Mouse (Mus musculus): ENCODE data around the gene Sh3d21. TPM values are rescaled to one million over a fixed set of nuclear protein-coding genes. Genes with fewer than 3 reads are reported as not detected.
A peak's percentile ranks its signal among the peaks of the same experiment; 100 is the strongest.

Sh3d21 gene
- total RNA-seq, 2 experiments from 2014 or later = 1.2 to 1.8 TPM

DNA sequence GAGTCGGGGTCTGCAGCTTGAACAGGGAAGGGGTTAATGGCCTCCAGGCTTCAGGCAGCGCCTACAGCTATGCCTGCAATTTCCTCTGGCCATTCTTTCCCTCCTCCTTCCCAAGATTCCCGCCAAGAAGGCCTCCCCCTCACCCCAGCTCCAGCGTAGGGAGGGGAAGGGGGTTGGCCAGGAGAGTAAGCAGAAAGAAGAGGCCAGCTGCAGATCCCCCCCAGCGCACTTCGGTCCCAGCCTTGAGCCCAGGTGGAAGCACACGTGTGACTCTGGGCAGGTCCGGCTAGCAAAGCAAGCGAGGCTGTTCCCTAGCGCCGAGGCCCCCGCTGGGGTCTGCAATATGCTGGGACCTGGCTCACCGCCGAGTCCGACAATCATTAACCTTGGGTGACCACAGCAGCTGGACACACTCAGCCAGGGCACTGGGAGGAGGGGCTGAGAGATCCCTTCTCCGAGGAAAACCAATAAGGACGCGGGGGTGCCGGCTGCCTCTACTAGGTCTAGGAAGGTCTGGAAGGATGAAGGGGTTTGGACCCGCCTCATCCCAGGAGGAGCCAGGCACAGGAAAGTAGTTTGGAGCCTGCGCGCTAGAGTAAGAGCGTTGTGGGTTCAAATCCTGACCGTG, 15.6 kb downstream of the Sh3d21 start, which contains the start of gene Eva1b:
Gene Eva1b, plus strand, starts transcription at position 212 of the 628 bp plus-strand sequence.
- DNase-seq (ENCODE audit: low spot score in 2 of 2) = no peak

DNA sequence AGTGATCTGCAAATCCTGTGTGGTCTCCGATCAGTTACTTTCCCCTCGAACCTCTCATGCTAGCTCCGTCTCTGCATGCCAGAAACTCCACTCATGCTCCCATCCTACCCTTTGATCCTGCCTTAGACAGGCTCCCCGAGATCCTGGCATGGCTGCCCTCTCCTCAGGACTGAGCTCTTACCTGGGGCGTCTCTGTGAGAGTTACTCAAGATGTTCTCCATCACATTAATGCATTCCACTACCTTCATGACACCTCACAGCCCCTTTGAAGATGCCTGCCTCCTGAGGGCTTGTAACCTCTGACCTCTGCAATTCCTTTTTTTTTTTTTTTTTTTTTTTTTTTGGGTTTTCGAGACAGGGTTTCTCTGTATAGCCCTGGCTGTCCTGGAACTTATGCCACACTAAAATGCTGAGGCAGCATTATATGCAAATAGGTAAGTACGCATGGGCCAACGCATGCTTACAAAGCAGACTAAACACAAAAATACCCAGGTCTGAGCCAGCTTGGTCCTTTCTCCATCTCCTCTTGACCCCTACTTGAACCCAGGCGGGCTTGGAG, 16.2 kb downstream of the Sh3d21 start:
- DNase-seq (ENCODE audit: low spot score in 2 of 2) = no peak

DNA sequence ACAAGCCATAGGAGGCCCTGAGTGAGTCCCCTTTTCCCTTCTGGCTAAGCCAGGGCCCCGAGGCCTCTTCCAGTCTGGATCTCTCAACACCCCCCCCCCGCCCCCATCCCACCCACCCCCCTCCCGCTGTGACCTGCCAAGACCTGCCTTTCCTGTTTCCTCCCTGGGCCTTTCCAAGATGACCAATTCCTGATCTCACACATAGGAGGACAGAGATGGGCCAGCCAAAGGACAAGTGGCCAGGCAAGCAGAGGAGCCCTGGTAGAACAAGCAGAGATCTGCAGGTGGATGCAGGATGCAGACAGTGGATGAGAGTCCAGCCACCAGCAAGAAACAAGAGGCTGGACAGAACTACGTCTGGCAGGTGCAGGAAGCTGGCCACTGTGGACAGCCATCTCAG, 17.9 kb downstream of the Sh3d21 start:
- no peak for DNase-seq (ENCODE audit: low spot score in 2 of 2)

DNA sequence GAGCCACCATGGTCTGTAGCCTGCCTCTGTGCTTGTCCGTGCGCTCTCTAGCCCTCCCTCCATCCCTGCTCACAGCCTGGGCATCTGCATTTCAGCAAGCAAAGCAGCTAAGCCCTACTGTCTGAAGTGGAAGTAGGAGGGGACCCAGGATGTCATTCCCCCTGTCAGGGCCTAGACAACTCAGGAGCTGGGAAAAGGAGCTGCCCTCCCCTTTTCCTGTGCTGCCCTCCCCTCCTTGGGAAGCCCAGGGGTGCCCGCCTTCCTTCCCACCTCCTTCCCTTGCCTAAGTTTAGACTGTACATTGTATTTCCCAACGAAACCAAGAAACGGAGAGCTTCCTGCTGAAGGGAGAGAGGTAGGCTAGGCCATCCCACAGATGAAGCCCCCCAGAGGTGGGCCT, 22.3 kb downstream of the Sh3d21 start:
- no peak for DNase-seq (ENCODE audit: low spot score in 2 of 2)

DNA sequence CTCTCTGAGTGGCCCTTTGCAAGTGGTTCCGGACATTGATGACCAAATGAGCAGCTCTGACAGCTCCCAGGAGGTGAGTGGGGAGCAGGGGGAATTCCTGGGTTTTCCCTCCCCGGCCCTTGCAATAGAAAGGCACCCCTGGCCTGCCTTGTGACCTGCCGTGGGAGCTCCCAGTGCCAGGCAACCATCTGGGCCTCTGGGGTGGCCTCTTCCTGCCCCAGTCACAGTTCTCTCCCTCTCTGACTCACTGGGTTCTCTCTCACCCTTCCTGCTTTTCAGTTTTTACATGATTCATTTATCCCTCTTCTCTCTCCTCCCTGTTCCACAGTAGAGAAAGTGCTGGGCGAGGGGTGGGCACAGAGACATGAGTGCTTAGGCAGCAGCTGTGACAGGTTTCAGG, 25.5 kb downstream of the Sh3d21 start:
- no peak for DNase-seq (ENCODE audit: low spot score in 2 of 2)

DNA sequence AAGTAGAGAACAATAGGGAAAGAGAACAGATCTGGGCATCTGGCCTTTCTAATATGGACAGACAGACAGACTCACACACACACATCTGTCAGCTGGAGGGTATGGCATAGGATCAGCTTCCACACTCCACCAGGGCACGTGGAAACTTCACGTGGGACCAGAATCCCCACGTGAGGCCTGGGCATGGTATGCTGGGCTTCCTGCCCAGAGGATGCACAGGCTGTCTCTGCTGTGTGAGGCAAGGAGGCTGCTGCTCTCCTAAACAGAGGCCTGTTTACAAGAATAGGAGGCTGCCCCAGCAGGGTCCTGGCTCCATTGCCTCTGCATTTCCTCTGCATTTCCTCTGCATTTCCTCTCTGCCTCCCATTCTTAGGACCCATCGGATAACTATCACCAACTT, 28.7 kb downstream of the Sh3d21 start:
- DNase-seq (ENCODE audit: low spot score in 2 of 2) = no peak

DNA sequence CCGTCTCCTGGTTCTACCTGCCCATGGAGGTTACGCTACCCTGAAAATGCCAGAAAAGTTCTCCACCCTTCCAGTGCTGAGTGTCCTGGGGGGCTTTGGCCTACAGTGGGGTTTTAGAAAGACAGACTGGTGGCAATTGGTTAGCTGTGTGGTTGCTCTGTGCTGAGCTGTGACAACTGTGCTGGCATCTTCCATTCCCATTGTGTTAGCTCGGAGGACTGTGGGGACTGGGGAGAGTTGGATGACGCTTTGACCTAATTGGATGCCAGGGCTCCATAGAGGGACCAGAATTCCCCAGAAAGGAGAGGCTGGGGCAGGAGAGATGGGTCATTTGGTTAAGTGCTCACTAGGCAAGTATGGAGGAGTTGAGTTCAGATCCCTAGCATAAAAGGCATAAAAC, 29.1 kb downstream of the Sh3d21 start:
- DNase-seq (ENCODE audit: low spot score in 2 of 2) = no peak

DNA sequence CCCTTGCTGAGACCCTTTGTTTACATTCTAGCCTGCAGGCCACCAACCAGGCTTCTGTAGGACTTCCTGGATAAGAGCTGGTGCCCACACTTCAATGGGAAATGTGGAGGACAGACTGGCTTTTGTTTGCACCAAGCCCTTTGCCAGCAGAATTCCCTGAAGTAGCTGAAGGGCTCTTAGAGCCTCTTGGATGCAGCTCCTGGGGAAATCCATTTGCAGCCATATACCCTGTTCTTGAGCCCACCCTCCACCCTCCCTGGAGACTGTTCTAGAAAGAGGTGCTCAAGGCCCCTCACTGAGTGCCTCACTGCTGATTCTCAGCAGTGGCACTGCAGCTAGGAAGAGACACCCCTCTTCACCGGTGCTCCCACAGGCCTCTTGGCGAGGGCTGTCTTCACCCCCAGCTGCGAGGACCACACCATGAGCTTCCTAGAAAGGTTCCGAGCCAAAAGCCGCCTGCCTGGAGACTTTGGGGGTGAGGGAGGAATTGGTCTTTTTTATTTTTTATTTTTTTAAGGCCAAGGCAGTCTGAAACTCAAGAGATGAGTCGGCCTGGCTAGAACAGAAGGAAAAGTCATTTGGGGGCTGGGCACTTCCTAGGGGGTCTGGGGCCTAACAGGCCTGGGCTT, 30.5 kb downstream of the Sh3d21 start:
- no peak for DNase-seq (ENCODE audit: low spot score in 2 of 2)

DNA sequence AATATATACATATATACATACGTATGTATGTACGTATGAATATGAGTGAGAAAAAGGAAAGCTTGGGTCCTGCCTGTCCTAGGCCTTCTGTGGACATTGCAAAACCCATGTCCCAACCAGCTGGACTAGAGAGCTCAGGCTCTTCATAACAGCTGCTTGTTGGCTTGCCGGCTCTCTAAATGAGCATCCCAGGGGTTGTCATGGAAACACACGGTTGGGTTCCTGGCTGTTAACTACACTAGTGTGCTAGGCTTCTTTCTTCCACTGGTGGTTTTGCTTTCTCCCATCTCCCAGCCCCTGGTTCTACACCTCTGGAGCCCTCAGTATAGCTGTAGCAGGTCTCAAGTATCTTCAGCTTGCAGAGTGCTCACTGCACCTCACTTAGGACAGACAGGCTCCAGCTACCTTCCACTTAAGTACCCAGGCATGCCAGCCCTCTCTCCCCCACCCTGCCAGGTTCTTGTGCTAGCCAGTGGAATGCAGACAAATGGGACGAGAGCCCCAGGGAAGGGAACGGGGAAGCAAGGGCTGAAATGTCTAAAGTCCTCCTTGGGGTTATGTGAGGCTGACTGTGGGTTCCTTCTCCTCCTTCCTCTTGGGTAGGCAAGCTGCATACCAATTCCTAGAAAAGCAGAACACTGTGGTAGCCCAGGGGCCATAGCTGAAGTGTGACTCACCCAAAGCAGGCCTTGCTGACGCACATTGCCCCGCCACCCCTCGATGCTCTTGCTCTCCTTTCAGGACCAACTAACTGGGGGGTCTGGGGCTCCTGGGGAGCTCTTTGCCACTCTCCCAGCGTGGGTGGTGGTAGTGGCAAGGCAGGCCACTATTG, 31.8 kb downstream of the Sh3d21 start:
- DNase-seq (ENCODE audit: low spot score in 2 of 2) = peak; percentile 52 to 84

DNA sequence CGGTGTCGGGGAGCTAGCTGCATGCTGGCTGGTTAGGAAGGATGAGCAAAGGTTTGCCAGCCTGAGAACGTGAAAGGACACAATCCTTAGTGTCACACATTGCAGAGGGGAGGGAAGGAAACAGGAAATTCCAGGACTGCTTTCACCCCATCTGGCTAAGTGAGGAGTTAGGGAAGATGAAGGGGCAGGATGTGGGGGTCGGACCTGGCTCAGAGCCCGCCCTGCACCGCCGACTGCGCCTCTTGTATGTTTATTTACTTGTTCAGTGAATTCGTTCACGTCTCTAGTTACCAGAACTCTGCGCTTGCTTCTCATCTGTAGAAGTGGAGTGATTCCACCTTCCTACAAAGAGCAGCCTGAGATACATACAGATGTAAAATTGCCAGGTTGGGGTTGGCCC, 32.8 kb downstream of the Sh3d21 start:
- no peak for DNase-seq (ENCODE audit: low spot score in 2 of 2)

DNA sequence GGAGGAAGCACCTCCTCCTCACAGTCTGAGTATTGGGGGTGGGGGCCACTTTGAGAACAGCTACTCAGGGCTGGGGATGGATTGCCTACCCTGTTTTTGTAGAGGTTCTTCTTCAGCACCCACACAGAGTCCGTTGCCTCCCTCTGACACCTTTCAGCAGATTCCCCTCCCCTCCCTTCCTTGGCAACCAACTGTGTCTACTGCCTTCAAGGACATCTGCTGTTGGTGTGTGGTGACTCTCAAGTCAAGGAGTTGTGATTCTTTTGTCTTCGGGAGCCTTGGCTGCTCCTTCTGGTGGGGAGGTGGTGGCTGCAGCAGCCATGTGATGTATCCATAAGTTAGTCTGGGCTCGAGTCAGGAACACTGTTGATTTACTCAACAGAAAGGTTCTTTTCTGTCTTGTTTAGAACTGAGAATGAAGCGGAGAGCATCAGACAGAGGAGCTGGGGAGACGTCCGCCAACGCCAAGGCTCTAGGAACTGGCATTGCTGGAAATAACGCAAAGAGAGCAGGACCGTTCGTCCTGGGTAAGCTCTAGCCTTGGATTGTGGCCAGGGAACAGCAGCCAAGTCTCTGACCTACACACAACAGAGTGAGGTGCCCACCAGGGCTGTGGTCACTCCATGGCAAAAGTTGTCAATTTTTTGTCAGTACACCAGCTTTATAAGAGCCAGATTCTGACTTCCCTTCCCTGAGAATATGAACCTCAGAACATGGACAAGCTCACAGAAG, 39.8 kb downstream of the Sh3d21 start:
- no peak for DNase-seq (ENCODE audit: low spot score in 2 of 2)

DNA sequence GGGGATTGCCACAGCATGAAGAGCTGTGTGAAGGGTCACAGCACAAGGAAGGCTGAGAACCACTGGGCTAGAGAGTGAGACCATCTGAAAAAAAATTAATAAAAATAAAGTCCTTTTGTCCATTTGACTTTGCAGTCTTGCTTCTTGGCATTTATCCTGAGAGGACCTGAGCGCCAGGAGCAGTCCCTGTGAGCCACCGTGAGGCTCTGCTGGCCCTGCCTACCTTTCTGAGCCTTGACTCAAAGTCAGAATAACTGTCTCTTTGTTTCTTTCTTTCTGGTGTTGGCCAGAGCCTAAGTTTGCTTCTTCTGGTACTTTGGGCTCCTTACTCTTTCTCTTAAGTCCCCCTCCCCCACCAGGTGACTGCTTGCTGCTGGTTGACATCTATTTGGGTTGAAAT, 42.8 kb downstream of the Sh3d21 start:
- DNase-seq (ENCODE audit: low spot score in 2 of 2) = no peak

DNA sequence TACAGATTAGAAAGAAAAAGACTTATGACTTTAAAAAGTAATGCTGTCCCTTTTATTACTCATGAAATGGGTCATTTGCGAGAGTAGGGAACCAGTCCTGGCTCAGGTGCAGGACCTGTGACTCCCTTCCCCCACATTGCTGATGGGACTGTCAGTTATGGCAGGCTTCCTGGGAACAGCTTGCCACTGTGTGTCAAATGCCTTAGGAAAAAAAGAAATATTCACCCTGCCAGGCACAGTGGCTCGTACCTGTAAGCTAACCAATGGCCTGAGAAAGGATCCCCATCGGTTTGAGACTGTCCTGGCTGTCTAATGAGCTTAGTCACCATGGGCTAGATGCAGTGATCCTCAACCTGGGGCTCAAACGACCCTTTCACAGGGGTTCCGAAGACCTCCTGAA, 43.2 kb downstream of the Sh3d21 start:
- no peak for DNase-seq (ENCODE audit: low spot score in 2 of 2)

DNA sequence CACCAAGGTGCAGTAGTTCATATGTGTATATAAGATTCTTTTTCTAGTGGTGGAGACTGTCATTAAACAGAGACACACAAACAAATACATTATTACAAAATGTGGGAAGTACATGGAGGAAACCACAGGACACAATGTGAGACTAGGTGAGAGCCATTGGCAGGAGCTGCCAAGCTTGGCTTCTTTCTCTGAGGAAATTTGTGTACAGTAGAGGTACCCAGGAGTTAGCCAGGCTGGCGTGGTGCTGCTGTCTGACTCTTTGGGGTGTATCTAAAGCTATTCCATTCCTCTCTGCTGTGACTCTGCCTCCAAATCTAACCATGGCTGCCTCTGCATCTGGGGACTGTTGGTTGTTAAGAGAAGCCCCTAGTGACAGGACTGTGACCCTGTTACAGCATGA, 44.2 kb downstream of the Sh3d21 start:
- no peak for DNase-seq (ENCODE audit: low spot score in 2 of 2)

DNA sequence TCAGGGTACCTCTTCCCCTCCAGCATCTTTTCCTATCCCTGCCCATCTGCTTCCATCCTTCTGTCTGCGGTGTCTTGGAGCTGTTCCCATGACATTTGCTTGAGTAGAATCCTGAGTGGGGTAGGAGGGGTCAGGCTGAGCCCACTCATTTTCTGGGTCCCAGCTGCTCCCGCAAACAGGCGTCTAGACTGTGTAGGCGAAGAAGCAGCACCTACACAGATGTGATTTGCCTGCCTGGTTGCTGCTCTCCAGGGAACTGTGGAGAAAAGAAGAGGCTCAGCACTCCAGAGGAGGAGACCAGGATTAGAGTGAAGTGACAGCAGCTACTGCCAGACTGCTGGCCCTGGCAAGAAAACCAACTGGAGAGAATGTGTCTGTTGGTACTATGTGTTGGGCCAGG, 44.6 kb downstream of the Sh3d21 start:
- peak; percentile 52 to 65 for DNase-seq (ENCODE audit: low spot score in 2 of 2)

DNA sequence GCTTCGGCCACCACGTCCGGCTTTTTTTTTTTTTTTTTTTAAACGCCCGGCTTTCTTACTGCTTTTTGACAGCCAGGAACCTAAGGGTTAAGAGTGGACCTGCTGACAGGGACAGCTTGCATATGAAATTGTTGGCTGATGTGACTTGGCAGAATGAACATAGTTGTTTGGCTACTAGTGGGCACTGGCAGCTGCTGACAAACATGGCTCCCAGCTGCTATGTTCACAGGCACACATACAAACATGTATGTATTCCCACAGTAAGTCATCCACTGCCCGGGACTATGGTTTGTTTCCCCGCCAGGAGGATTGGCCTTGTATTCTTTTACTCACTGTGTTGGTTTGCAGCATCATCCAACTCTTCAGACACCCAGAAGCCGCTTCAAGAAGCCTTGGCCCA, 46.2 kb downstream of the Sh3d21 start:
- DNase-seq (ENCODE audit: low spot score in 2 of 2) = no peak

DNA sequence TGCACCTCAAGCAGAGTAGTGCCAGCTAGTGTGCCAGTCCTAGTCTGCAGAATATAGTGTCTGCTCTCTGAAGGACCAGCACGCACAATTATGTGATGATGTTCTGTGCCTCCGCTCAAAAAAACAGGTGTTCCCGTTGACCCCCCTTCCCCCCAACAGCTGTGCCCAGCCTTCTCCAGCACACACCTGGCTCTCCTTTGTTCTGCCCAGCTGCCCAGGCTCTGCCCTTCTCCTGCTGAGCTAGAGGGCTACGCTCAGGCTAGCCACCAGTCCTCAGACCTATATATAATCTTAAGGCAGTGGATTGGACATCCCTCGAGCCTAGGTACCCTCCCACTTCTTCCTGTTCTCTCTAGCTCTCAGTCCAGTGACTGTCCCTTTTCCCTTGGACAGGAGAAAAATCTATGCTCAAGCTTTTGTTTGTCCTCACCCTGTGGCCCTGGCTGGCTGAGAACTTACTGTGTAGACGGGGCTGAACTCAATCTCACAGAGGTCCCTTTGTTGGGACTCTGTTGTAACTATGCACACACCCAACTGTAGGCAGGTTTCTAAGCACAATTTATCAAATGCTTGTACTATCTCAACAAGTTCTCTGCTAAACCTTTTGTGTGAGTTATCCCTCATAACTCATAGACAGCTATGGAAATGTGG, 47.3 kb downstream of the Sh3d21 start:
- no peak for DNase-seq (ENCODE audit: low spot score in 2 of 2)

DNA sequence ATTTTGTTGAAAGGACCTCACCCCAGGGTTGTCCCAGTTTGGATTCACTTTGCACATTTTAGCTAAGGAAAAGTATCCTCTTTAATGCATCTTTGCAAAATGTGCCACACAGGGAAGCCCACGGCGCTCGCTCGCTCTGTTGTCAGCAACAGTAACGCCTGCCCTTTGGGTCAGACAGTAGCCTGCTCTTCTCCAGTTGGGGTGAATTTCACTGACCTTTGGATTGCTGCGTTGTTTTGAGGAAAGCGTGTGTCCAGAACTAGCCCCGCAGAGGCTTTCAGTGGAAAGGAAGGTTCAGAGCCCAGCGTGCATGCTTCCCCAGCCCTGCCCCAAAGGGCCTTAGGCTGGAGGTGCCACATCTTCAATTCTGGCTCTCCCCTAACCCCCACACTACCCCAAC, 47.9 kb downstream of the Sh3d21 start:
- no peak for DNase-seq (ENCODE audit: low spot score in 2 of 2)

DNA sequence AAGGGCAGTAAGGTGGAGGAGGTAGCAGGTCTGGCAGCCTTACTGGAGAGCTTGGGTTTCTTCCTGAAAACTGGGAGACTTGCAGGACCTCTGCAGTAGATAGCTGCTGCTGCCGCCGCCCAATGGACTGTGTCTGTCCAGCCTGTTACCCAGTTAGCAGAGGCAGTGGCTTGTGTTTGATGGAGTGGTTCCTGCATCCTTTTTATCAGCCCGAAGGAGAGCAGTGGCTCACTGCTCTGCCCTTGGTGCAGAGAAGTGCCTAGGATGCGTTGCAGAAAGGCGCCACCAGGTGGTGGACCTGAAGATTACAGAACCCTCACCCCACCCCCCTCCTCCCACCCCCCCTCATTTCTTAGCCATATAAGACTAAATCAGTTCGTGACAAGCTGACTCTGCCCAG, 49.3 kb downstream of the Sh3d21 start:
- no peak for DNase-seq (ENCODE audit: low spot score in 2 of 2)

DNA sequence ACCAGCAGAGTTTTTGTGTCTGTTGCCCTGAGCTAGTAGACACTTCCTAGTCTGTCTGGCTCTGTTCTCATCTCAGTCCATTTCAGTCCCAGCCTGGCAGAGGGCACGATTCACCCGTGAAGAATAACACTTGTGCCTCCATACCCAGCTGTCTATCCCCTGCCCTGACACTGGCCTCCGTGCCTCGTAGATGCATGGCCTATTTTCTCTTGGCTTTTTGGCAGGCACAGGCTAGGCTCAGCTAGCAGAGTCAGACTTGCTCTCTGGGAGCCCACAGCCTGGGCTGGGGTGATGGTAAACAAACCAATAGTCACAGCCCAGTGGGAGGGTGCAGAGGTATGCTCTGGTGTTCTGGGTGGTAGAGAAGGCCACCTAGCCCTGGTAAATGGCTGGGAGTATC, 50.0 kb downstream of the Sh3d21 start:
- no peak for DNase-seq (ENCODE audit: low spot score in 2 of 2)

DNA sequence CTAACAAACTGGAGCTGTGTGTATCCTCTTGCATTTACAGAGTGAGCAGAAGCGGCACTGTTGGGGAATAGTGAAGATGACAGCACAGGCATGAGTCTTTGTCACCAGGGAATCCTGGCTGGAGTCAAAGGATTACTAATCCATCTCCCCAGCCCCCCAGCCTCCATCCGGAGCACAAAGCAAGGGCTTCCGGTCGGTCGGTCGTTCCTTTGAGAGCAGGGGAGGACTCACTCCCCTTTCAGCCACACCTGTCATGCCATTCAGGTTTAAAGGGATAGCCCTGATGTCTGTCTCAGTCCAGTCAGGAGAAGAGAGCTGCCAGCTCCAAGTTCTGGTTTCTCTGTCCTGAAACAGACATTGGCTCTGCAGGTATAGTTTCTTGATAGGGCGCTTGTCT, 52.1 kb downstream of the Sh3d21 start:
- DNase-seq (ENCODE audit: low spot score in 2 of 2) = no peak
